Mouse (Mus musculus): ENCODE measurements around the gene Fbxl17. TPM values are rescaled to one million over a fixed set of nuclear protein-coding genes. Genes with fewer than 3 reads are reported as not detected.

Gene Fbxl17
- polyA plus RNA-seq, 1 experiment from 2014 or later = 9.0 TPM

GRCm38 (mm10) chr17:63342440-63342839, 157.4 kb downstream of the Fbxl17 start:
- no peak overlapping the region for H3K4me2 ChIP-seq
- H3K4me1 ChIP-seq (ENCODE audit: insufficient read depth) = no peaks in the 10 kb centered on the region
- H3K36me3 ChIP-seq (ENCODE audit: insufficient read depth) = 0 out of 2 replicates have a peak, but pooled peaks cover under 1% of the 10 kb centered on the region
- no peaks in the 10 kb centered on the region for H3K27me3 ChIP-seq (ENCODE audit: insufficient read depth, low read length)
- no peak for TF ChIP-seq CTCF (IDR thresholded peaks at IDR 0.05; ENCODE audit: low read depth)
- H3K9me3 ChIP-seq (ENCODE audit: low read depth, low read length) = no peaks in the 10 kb centered on the region
- WGBS = 81% methylated on average over 11 of the region's 11 CpGs
- ATAC-seq (ENCODE audit: insufficient read depth) (no peak), DNase-seq (no peak)
- H3K9ac ChIP-seq = no peak overlapping the region
- H3K4me3 ChIP-seq (ENCODE audit: low read depth, low read length) = no peak overlapping the region
- no peak overlapping the region for H3K27ac ChIP-seq (ENCODE audit: low read depth)

- no peak overlapping the region for H3K4me2 ChIP-seq
- WGBS = 78% methylated on average over 3 of the region's 3 CpGs
- no peak for DNase-seq
- no peak overlapping the region for H3K9ac ChIP-seq
- no peaks in the 10 kb centered on the region for H3K27me3 ChIP-seq (ENCODE audit: insufficient read depth, low read length)
- H3K9me3 ChIP-seq (ENCODE audit: low read depth, low read length) = no peaks in the 10 kb centered on the region
- no peak overlapping the region for H3K27ac ChIP-seq (ENCODE audit: low read depth)
- H3K36me3 ChIP-seq (ENCODE audit: insufficient read depth) = no peaks in the 10 kb centered on the region
- no peak for TF ChIP-seq CTCF (IDR thresholded peaks at IDR 0.05; ENCODE audit: low read depth)
- no peak for ATAC-seq (ENCODE audit: insufficient read depth)
- H3K4me3 ChIP-seq (ENCODE audit: low read depth, low read length) = no peak overlapping the region
- H3K4me1 ChIP-seq (ENCODE audit: insufficient read depth) = no peaks in the 10 kb centered on the region
Observed at GRCm38 (mm10) chr17:63341203-63341602, 158.6 kb downstream of the Fbxl17 start.

- ATAC-seq (ENCODE audit: insufficient read depth) = no peak
- H3K9ac ChIP-seq = no peak overlapping the region
- no peaks in the 10 kb centered on the region for H3K9me3 ChIP-seq (ENCODE audit: low read depth, low read length)
- no peak overlapping the region for H3K4me3 ChIP-seq (ENCODE audit: low read depth, low read length)
- 83% methylated on average over 2 of the region's 2 CpGs for WGBS
- H3K4me1 ChIP-seq (ENCODE audit: insufficient read depth) = no peaks in the 10 kb centered on the region
- no peaks in the 10 kb centered on the region for H3K27me3 ChIP-seq (ENCODE audit: insufficient read depth, low read length)
- no peak overlapping the region for H3K27ac ChIP-seq (ENCODE audit: low read depth)
- no peak overlapping the region for H3K4me2 ChIP-seq
- no peak for DNase-seq
- TF ChIP-seq CTCF (IDR thresholded peaks at IDR 0.05; ENCODE audit: low read depth) = no peak
- H3K36me3 ChIP-seq (ENCODE audit: insufficient read depth) = no peaks in the 10 kb centered on the region
Observed at GRCm38 (mm10) chr17:63328888-63329287, 170.9 kb downstream of the Fbxl17 start.

GRCm38 (mm10) chr17:63326227-63326626, 173.6 kb downstream of the Fbxl17 start:
- DNase-seq = no peak
- no peak for ATAC-seq (ENCODE audit: insufficient read depth)

GRCm38 (mm10) chr17:63324672-63325071, 175.1 kb downstream of the Fbxl17 start:
- no peaks in the 10 kb centered on the region for H3K36me3 ChIP-seq (ENCODE audit: insufficient read depth)
- no peak overlapping the region for H3K27ac ChIP-seq (ENCODE audit: low read depth)
- no peak for TF ChIP-seq CTCF (IDR thresholded peaks at IDR 0.05; ENCODE audit: low read depth)
- no peaks in the 10 kb centered on the region for H3K4me1 ChIP-seq (ENCODE audit: insufficient read depth)
- H3K4me2 ChIP-seq = no peak overlapping the region
- no peak overlapping the region for H3K9ac ChIP-seq
- DNase-seq (no peak), ATAC-seq (ENCODE audit: insufficient read depth) (no peak)
- no peaks in the 10 kb centered on the region for H3K27me3 ChIP-seq (ENCODE audit: insufficient read depth, low read length)
- 91% methylated on average over 2 of the region's 2 CpGs for WGBS
- H3K9me3 ChIP-seq (ENCODE audit: low read depth, low read length) = no peaks in the 10 kb centered on the region
- no peak overlapping the region for H3K4me3 ChIP-seq (ENCODE audit: low read depth, low read length)

More at GRCm38 (mm10) chr17:63326227-63326626, 173.6 kb downstream of the Fbxl17 start:
- TF ChIP-seq CTCF (IDR thresholded peaks at IDR 0.05; ENCODE audit: low read depth) = no peak
- H3K27me3 ChIP-seq (ENCODE audit: insufficient read depth, low read length) = no peaks in the 10 kb centered on the region
- H3K9ac ChIP-seq = no peak overlapping the region
- no peak overlapping the region for H3K27ac ChIP-seq (ENCODE audit: low read depth)
- 82% methylated on average over 5 of the region's 5 CpGs for WGBS
- H3K36me3 ChIP-seq (ENCODE audit: insufficient read depth) = no peaks in the 10 kb centered on the region
- H3K4me1 ChIP-seq (ENCODE audit: insufficient read depth) = no peaks in the 10 kb centered on the region
- H3K9me3 ChIP-seq (ENCODE audit: low read depth, low read length) = no peaks in the 10 kb centered on the region
- no peak overlapping the region for H3K4me3 ChIP-seq (ENCODE audit: low read depth, low read length)
- no peak overlapping the region for H3K4me2 ChIP-seq

GRCm38 (mm10) chr17:63324039-63324438, 175.8 kb downstream of the Fbxl17 start:
- ATAC-seq (ENCODE audit: insufficient read depth) = peak; percentile 84; the same call in 1 of the 2 replicates
- peak; percentile 94 for TF ChIP-seq CTCF (IDR thresholded peaks at IDR 0.05; ENCODE audit: low read depth)

GRCm38 (mm10) chr17:63322846-63323245, 177.0 kb downstream of the Fbxl17 start:
- no peak overlapping the region for H3K4me3 ChIP-seq (ENCODE audit: low read depth, low read length)
- H3K9me3 ChIP-seq (ENCODE audit: low read depth, low read length) = no peaks in the 10 kb centered on the region
- ATAC-seq (ENCODE audit: insufficient read depth) (no peak), DNase-seq (no peak)
- no peak overlapping the region for H3K9ac ChIP-seq
- no peak overlapping the region for H3K4me2 ChIP-seq
- H3K27ac ChIP-seq (ENCODE audit: low read depth) = no peak overlapping the region
- no peaks in the 10 kb centered on the region for H3K27me3 ChIP-seq (ENCODE audit: insufficient read depth, low read length)
- no peaks in the 10 kb centered on the region for H3K36me3 ChIP-seq (ENCODE audit: insufficient read depth)
- WGBS = 75% methylated on average over 7 of the region's 7 CpGs
- H3K4me1 ChIP-seq (ENCODE audit: insufficient read depth) = peaks cover 4% of the 10 kb centered on the region; the same call in 1 of the 2 replicates
- no peak for TF ChIP-seq CTCF (IDR thresholded peaks at IDR 0.05; ENCODE audit: low read depth)

More at GRCm38 (mm10) chr17:63324039-63324438, 175.8 kb downstream of the Fbxl17 start:
- Histone ChIP-seq H3K36me3 (ENCODE audit: insufficient read depth) (no peaks in the 10 kb centered on the region), H3K9ac (no peak overlapping the region), H3K4me3 (ENCODE audit: low read depth, low read length) (no peak overlapping the region), H3K27ac (ENCODE audit: low read depth) (no peak overlapping the region), H3K4me2 (no peak overlapping the region), H3K9me3 (ENCODE audit: low read depth, low read length) (no peaks in the 10 kb centered on the region), H3K4me1 (ENCODE audit: insufficient read depth) (no peaks in the 10 kb centered on the region), H3K27me3 (ENCODE audit: insufficient read depth, low read length) (no peaks in the 10 kb centered on the region)
- DNase-seq = peak; percentile 78
- WGBS = 33% methylated on average over 2 of the region's 2 CpGs

- TF ChIP-seq CTCF (IDR thresholded peaks at IDR 0.05; ENCODE audit: low read depth) = no peak
- Histone ChIP-seq H3K27me3 (ENCODE audit: insufficient read depth, low read length) (no peaks in the 10 kb centered on the region), H3K4me1 (ENCODE audit: insufficient read depth) (peaks cover 5% of the 10 kb centered on the region), H3K36me3 (ENCODE audit: insufficient read depth) (no peaks in the 10 kb centered on the region), H3K9me3 (ENCODE audit: low read depth, low read length) (no peaks in the 10 kb centered on the region), H3K27ac (ENCODE audit: low read depth) (no peak overlapping the region), H3K4me2 (no peak overlapping the region), H3K4me3 (ENCODE audit: low read depth, low read length) (no peak overlapping the region), H3K9ac (no peak overlapping the region)
- DNase-seq (no peak), ATAC-seq (ENCODE audit: insufficient read depth) (no peak)
- WGBS = 19% methylated on average over 5 of the region's 5 CpGs
Observed at GRCm38 (mm10) chr17:63321290-63321689, 178.5 kb downstream of the Fbxl17 start.

Measured in lung, embryonic 14.5 days (tissue).